Mouse (Mus musculus): ENCODE measurements around the gene Eif4enif1.

Gene Eif4enif1

DNA sequence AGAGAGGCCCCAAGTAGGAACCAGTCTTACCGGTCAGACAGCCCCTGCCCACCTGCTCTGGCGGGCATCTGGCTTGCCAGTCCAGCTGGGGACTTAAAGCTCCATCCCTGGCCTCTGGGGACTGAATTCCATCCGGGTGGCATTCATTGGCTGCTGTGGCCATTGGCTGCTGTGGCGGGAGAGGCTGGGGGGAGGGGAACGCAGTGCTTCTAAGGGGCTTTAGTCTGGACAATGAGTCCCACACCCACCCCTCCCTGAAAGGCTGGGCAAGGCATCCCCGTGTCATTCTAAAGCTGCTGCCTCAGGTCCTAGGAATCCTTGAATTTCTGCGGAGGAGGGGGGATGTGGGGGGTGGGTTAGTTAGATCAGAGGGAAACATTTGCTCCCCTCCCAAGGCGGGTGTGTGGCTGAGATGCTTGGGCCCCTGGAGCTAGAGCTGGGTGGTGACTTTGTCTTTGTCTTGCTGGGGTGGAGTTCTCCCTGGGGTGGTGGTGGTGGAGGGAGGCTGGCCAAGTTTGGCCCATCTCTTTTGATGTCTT lies 90.6 kb downstream of the Eif4enif1 start:
- peak overlapping the region; percentile 94 for H3K4me3 ChIP-seq (replicated peaks; ENCODE audit: low read length)
- peaks cover 55% of the 10 kb centered on the region for H3K4me1 ChIP-seq (replicated peaks; ENCODE audit: low read depth, low read length)
- no peak for TF ChIP-seq POU5F1 (IDR thresholded peaks at IDR 0.05; ENCODE audit: borderline replicate concordance, low read length)
- TF ChIP-seq CTCF (conservative IDR thresholded peaks at IDR 0.05; ENCODE audit: low read length), result no peak
- no peak for TF ChIP-seq NANOG (IDR thresholded peaks at IDR 0.05; ENCODE audit: borderline replicate concordance, low read length)
- no peaks in the 10 kb centered on the region for H3K9me3 ChIP-seq (ENCODE audit: low read length)
- peaks cover 64% of the 10 kb centered on the region for H3K36me3 ChIP-seq (ENCODE audit: insufficient read depth, low read length)
- H3K27me3 ChIP-seq (ENCODE audit: insufficient read depth, low read length), result no peaks in the 10 kb centered on the region

DNA sequence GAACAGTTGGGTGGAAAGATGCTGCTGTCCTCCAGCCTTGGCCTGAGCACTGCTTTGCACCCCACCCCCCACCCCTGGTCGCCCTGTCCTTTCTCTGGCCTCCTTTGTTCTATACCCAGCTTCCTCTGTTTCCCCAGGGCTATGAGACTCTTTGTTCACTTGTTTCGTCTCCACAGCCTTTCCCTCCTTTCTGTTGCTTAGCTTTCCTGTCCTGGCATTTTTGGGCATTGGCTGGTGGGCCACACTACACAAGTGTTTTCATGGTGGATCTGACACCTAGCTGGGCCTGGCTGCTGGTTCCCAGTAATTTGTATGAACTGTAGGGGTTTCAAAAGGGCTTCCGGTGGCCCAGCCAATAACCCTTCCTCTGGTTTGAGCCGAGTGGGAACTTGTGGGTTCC lies 91.2 kb downstream of the Eif4enif1 start:
- H3K4me1 ChIP-seq (replicated peaks; ENCODE audit: low read depth, low read length), result peaks cover 55% of the 10 kb centered on the region
- H3K9me3 ChIP-seq (ENCODE audit: low read length), result no peaks in the 10 kb centered on the region
- peak overlapping the region; percentile 94 for H3K4me3 ChIP-seq (replicated peaks; ENCODE audit: low read length)
- TF ChIP-seq NANOG (IDR thresholded peaks at IDR 0.05; ENCODE audit: borderline replicate concordance, low read length), result no peak
- TF ChIP-seq CTCF (conservative IDR thresholded peaks at IDR 0.05; ENCODE audit: low read length), result no peak
- H3K36me3 ChIP-seq (ENCODE audit: insufficient read depth, low read length), result peaks cover 70% of the 10 kb centered on the region
- no peaks in the 10 kb centered on the region for H3K27me3 ChIP-seq (ENCODE audit: insufficient read depth, low read length)

Measured in E14TG2a.4 (cell line).